Comparison of ENCODE assay signal across 16 mouse cellular contexts in genomic region chr19:44286109-44286508, GRCm38 (mm10). TPM values are rescaled to one million over a fixed set of nuclear protein-coding genes. Genes with fewer than 3 reads are reported as not detected.
DNase-seq lines count a peak whose midpoint lies in the region; ATAC-seq lines count a peak whose summit lies in the region.
"Had no signal": no experiment of that assay in that cellular context is flagged by ENCODE, and none has a peak within 500 bp of the region (broad histone marks: within the 10 kb centered on the region; RNA-seq: fewer than 3 reads in every experiment).

No protein-coding gene starts in this region.

- H3K9ac ChIP-seq in kidney, embryonic 15.5 days: no peak overlapping the region
- H3K9ac ChIP-seq: heart, embryonic 13.5 days; hindbrain, embryonic 13.5 days; neural tube, embryonic 13.5 days had no signal

- WGBS in kidney, embryonic 15.5 days: 62% methylated on average over 2 of the region's 2 CpGs

- peaks cover 46% of the 10 kb centered on the region for H3K4me1 ChIP-seq in kidney, embryonic 15.5 days

- H3K27ac ChIP-seq in kidney, embryonic 15.5 days: 0 out of 2 replicates have a peak overlapping the region, but pooled peaks have one; percentile 28
- H3K27ac ChIP-seq: heart, embryonic 13.5 days; neural tube, embryonic 13.5 days had no signal

- no peak overlapping the region for H3K4me3 ChIP-seq in kidney, embryonic 15.5 days (replicated peaks)
- H3K4me3 ChIP-seq: heart, embryonic 13.5 days; hindbrain, embryonic 13.5 days; neural tube, embryonic 13.5 days had no signal

- no peak overlapping the region for H3K4me2 ChIP-seq in kidney, embryonic 15.5 days
- H3K4me2 ChIP-seq: heart, embryonic 13.5 days; hindbrain, embryonic 13.5 days; neural tube, embryonic 13.5 days had no signal

- no peaks in the 10 kb centered on the region for H3K36me3 ChIP-seq in kidney, embryonic 15.5 days
- H3K36me3 ChIP-seq: heart, embryonic 13.5 days; hindbrain, embryonic 13.5 days; neural tube, embryonic 13.5 days had no signal

- no peaks in the 10 kb centered on the region for H3K27me3 ChIP-seq in kidney, embryonic 15.5 days
- H3K27me3 ChIP-seq: heart, embryonic 13.5 days; hindbrain, embryonic 13.5 days; neural tube, embryonic 13.5 days had no signal

- H3K9me3 ChIP-seq in kidney, embryonic 15.5 days (replicated peaks): no peaks in the 10 kb centered on the region
- H3K9me3 ChIP-seq: heart, embryonic 13.5 days; hindbrain, embryonic 13.5 days; neural tube, embryonic 13.5 days had no signal

- ATAC-seq in kidney, embryonic 15.5 days (replicated peaks; ENCODE audit: low FRiP score): no peak
- ATAC-seq: intestine, embryonic 16.5 days had no signal

- no peak for DNase-seq in kidney, postnatal 4 days
- DNase-seq in ZHBTc4 (ENCODE audit: low read depth, low spot score): peak; percentile 62
- DNase-seq in lung, adult 18-20 months: peak; percentile 80 to 85
- DNase-seq in lung, postnatal 36 days: peak; percentile 81
- DNase-seq in right cerebral cortex, postnatal 4 days: no peak
- DNase-seq in embryo, embryonic 10 days (ENCODE audit: low spot score): no peak
- DNase-seq in spleen, postnatal 4 days (ENCODE audit: low spot score in 2 of 2): no peak
- DNase-seq: cerebellum, postnatal 10 days; right cerebral cortex, postnatal 25 days had no signal

RNA-seq across cellular contexts. Expression of gene Scd2, which starts 7.4 kb away (rescaled TPM):
- 185 and 195 TPM in 2 replicates for polyA plus RNA-seq in kidney, embryonic 15.5 days (2015; fragmentation: Nextera tagmentation; extraction: Ambion mirVana)

RNA-seq across cellular contexts. Expression of gene Scd4, which starts 46.8 kb away (rescaled TPM):
- 0.09 and 0.10 TPM in 2 replicates for polyA plus RNA-seq in kidney, embryonic 15.5 days (2015; fragmentation: Nextera tagmentation; extraction: Ambion mirVana)
- polyA plus RNA-seq: embryonic facial prominence, embryonic 11.5 days; limb, embryonic 11.5 days had no signal

Comparison
In these comparisons a context has a peak if more than half of its experiments do, and no peak if none do; other contexts are left out.
1. DNase-seq: peak in ZHBTc4 (single experiment), lung, adult 18-20 months (2 of 2) and lung, postnatal 36 days (single experiment); none in kidney, postnatal 4 days (0 of 2), right cerebral cortex, postnatal 4 days (single experiment), embryo, embryonic 10 days (single experiment) and spleen, postnatal 4 days (0 of 2).